12 mouse cellular contexts compared by ENCODE assay signal in the genomic region with DNA sequence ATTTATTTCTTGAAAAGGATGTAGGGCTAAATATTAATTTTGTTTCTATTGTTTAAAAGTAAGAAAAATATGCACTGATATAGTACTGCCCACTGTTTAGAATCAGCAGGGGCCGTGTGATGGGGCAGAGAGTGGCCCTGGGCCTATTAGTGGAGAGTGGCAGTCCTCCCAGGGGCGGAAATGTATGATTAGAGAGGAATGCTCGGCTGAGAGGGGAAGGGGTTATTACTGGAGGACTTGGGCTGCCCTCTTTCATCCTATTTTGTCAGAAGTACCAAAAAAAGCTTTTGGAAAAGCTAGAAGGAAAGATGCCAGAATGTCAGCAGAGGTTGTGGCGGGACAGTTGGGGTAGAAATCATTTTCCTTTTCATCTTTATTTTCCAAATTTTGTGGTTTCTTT. TPM values are rescaled to one million over a fixed set of nuclear protein-coding genes. Genes with fewer than 3 reads are reported as not detected.
A peak's percentile ranks its signal among the peaks of the same experiment; 100 is the strongest.
DNase-seq lines count a peak whose midpoint lies in the region; ATAC-seq and TF ChIP-seq lines count a peak whose summit lies in the region.
"Had no signal": no experiment of that assay in that cellular context is flagged by ENCODE, and none has a peak within 500 bp of the region (broad histone marks: within the 10 kb centered on the region; RNA-seq: fewer than 3 reads in every experiment).

No protein-coding gene starts in this region.

- 0 out of 2 replicates have a peak overlapping the region, but pooled peaks have one; percentile 15 for H3K4me2 ChIP-seq in heart, embryonic 15.5 days
- no peak overlapping the region for H3K4me2 ChIP-seq in lung, embryonic 14.5 days
- no peak overlapping the region for H3K4me2 ChIP-seq in lung, postnatal 0 days (replicated peaks; ENCODE audit: low read depth, low read length)
- no peak overlapping the region for H3K4me2 ChIP-seq in limb, embryonic 11.5 days (ENCODE audit: low read depth, severe bottlenecking)

- peaks cover 24% of the 10 kb centered on the region for H3K4me1 ChIP-seq in heart, embryonic 15.5 days (replicated peaks)
- H3K4me1 ChIP-seq in lung, embryonic 14.5 days (ENCODE audit: insufficient read depth), result peaks cover 11% of the 10 kb centered on the region
- peaks cover 13% of the 10 kb centered on the region; the same call in 1 of the 2 replicates for H3K4me1 ChIP-seq in lung, postnatal 0 days (ENCODE audit: insufficient read depth, low read depth, low read length)
- peaks cover 61% of the 10 kb centered on the region for H3K4me1 ChIP-seq in embryonic facial prominence, embryonic 10.5 days
- peaks cover 16% of the 10 kb centered on the region for H3K4me1 ChIP-seq in limb, embryonic 11.5 days (ENCODE audit: control insufficient read depth, insufficient read depth, low read length)

- DNase-seq in heart, adult 8-10 months (ENCODE audit: low spot score), result no peak
- DNase-seq in lung, embryonic 14.5 days, result peak; percentile 56
- no peak for DNase-seq in lung, postnatal 0 days (ENCODE audit: low spot score)
- peak; percentile 68 for DNase-seq in embryonic facial prominence, embryonic 10.5 days (ENCODE audit: low spot score)
- DNase-seq in limb, embryonic 11.5 days (ENCODE audit: low spot score), result peak; percentile 55
- DNase-seq in adrenal gland, adult (ENCODE audit: inconsistent age in 2 of 2, low spot score in 1 of 2), result no peak
- DNase-seq: adrenal gland, postnatal 36 days; cerebellum, adult 11-12 months had no signal

- H3K27me3 ChIP-seq in heart, embryonic 15.5 days, result no peaks in the 10 kb centered on the region
- H3K27me3 ChIP-seq in lung, embryonic 14.5 days (ENCODE audit: insufficient read depth, low read length), result no peaks in the 10 kb centered on the region
- no peaks in the 10 kb centered on the region for H3K27me3 ChIP-seq in lung, postnatal 0 days (replicated peaks; ENCODE audit: insufficient read depth, low read length)
- no peaks in the 10 kb centered on the region for H3K27me3 ChIP-seq in embryonic facial prominence, embryonic 10.5 days (replicated peaks; ENCODE audit: low read depth, poor library complexity, severe bottlenecking)
- no peaks in the 10 kb centered on the region for H3K27me3 ChIP-seq in limb, embryonic 11.5 days (ENCODE audit: control insufficient read depth, insufficient read depth, low read length)

- H3K36me3 ChIP-seq in heart, embryonic 15.5 days, result no peaks in the 10 kb centered on the region
- H3K36me3 ChIP-seq in lung, embryonic 14.5 days (ENCODE audit: insufficient read depth), result no peaks in the 10 kb centered on the region
- no peaks in the 10 kb centered on the region for H3K36me3 ChIP-seq in lung, postnatal 0 days (ENCODE audit: insufficient read depth, low read length)
- peaks cover 7% of the 10 kb centered on the region for H3K36me3 ChIP-seq in embryonic facial prominence, embryonic 10.5 days (replicated peaks)
- H3K36me3 ChIP-seq in limb, embryonic 11.5 days (ENCODE audit: control insufficient read depth, insufficient read depth, low read length), result no peaks in the 10 kb centered on the region

- no peak for TF ChIP-seq CTCF in lung, embryonic 14.5 days (IDR thresholded peaks at IDR 0.05; ENCODE audit: low read depth)
- no peak for TF ChIP-seq CTCF in lung, postnatal 0 days (IDR thresholded peaks at IDR 0.05)

- no peaks in the 10 kb centered on the region for H3K9me3 ChIP-seq in heart, embryonic 15.5 days (replicated peaks)
- H3K9me3 ChIP-seq in lung, embryonic 14.5 days (ENCODE audit: low read depth, low read length), result no peaks in the 10 kb centered on the region
- no peaks in the 10 kb centered on the region for H3K9me3 ChIP-seq in lung, postnatal 0 days (ENCODE audit: low read length)
- no peaks in the 10 kb centered on the region for H3K9me3 ChIP-seq in embryonic facial prominence, embryonic 10.5 days
- H3K9me3 ChIP-seq in limb, embryonic 11.5 days (ENCODE audit: control insufficient read depth, low read length), result no peaks in the 10 kb centered on the region

- no peak overlapping the region for H3K9ac ChIP-seq in heart, embryonic 15.5 days
- H3K9ac ChIP-seq in lung, embryonic 14.5 days, result no peak overlapping the region
- no peak overlapping the region for H3K9ac ChIP-seq in lung, postnatal 0 days (replicated peaks; ENCODE audit: low read depth)
- H3K9ac ChIP-seq in limb, embryonic 11.5 days (ENCODE audit: low read length), result no peak overlapping the region
- H3K9ac ChIP-seq: liver, embryonic 14.5 days had no signal

- 16% methylated on average over 4 of the region's 4 CpGs for WGBS in heart, embryonic 15.5 days
- WGBS in lung, embryonic 14.5 days, result 21% methylated on average over 4 of the region's 4 CpGs
- WGBS in lung, postnatal 0 days, result 31% methylated on average over 4 of the region's 4 CpGs
- WGBS in embryonic facial prominence, embryonic 10.5 days, result 13% methylated on average over 4 of the region's 4 CpGs
- 14% methylated on average over 4 of the region's 4 CpGs for WGBS in limb, embryonic 11.5 days

- H3K4me3 ChIP-seq in heart, embryonic 15.5 days, result no peak overlapping the region
- no peak overlapping the region for H3K4me3 ChIP-seq in lung, embryonic 14.5 days (ENCODE audit: low read depth, low read length)
- no peak overlapping the region for H3K4me3 ChIP-seq in lung, postnatal 0 days (ENCODE audit: low read depth, low read length)
- peak overlapping the region; percentile 21 for H3K4me3 ChIP-seq in embryonic facial prominence, embryonic 10.5 days
- no peak overlapping the region for H3K4me3 ChIP-seq in limb, embryonic 11.5 days (ENCODE audit: low read depth, low read length)

- ATAC-seq in heart, embryonic 15.5 days (replicated peaks; ENCODE audit: insufficient number of reproducible peaks, insufficient read depth, low FRiP score, low read depth), result no peak
- ATAC-seq in lung, embryonic 14.5 days (ENCODE audit: insufficient read depth), result peak; percentile 68
- no peak for ATAC-seq in lung, postnatal 0 days
- ATAC-seq in limb, embryonic 11.5 days (ENCODE audit: insufficient number of reproducible peaks, low FRiP score, low TSS enrichment, low read depth), result no peak

- no peak for TF ChIP-seq EP300 in lung, postnatal 0 days (IDR thresholded peaks at IDR 0.05)

- peak overlapping the region; percentile 53 for H3K27ac ChIP-seq in heart, embryonic 15.5 days
- H3K27ac ChIP-seq in lung, embryonic 14.5 days (ENCODE audit: low read depth), result peak overlapping the region; percentile 37; the same call in 1 of the 2 replicates
- H3K27ac ChIP-seq in lung, postnatal 0 days (ENCODE audit: low read length), result no peak overlapping the region
- peak overlapping the region; percentile 84 for H3K27ac ChIP-seq in embryonic facial prominence, embryonic 10.5 days (replicated peaks)
- H3K27ac ChIP-seq in limb, embryonic 11.5 days (replicated peaks; ENCODE audit: low read depth, low read length), result peak overlapping the region; percentile 2; the same call in 1 of the 2 replicates
- H3K27ac ChIP-seq: liver, embryonic 14.5 days had no signal

RNA-seq across cellular contexts. Expression of a gene that starts 8.9 kb away (rescaled TPM):
- 8.1 and 12.3 TPM in 2 replicates for polyA plus RNA-seq in heart, embryonic 15.5 days (2015; fragmentation: Nextera tagmentation; extraction: Ambion mirVana)
- total RNA-seq in heart, adult 8-10 months (2022), result 1 to 10 TPM; 4.4 to 5.7 (median 5.2) TPM
- polyA plus RNA-seq in lung, embryonic 14.5 days (2014; fragmentation: Nextera tagmentation; extraction: Ambion mirVana), result 27.9 and 29.5 TPM in 2 replicates
- polyA plus RNA-seq in lung, postnatal 0 days (2015; fragmentation: Nextera tagmentation; extraction: Ambion mirVana), result 13.6 TPM in 2 replicates
- polyA plus RNA-seq in embryonic facial prominence, embryonic 10.5 days (2016; fragmentation: Nextera tagmentation; extraction: Ambion mirVana), result 17.4 and 19.3 TPM in 2 replicates
- 25.7 and 26.1 TPM in 2 replicates for polyA plus RNA-seq in limb, embryonic 11.5 days (2014; fragmentation: Nextera tagmentation; extraction: Ambion mirVana)

RNA-seq across cellular contexts. Expression of a gene that starts 32.8 kb away (rescaled TPM):
- not detected in 2 replicates for polyA plus RNA-seq in heart, embryonic 15.5 days (2015; fragmentation: Nextera tagmentation; extraction: Ambion mirVana)
- not detected for total RNA-seq in heart, adult 8-10 months (2022)
- polyA plus RNA-seq in lung, embryonic 14.5 days (2014; fragmentation: Nextera tagmentation; extraction: Ambion mirVana), result not detected in 2 replicates
- not detected in 2 replicates for polyA plus RNA-seq in lung, postnatal 0 days (2015; fragmentation: Nextera tagmentation; extraction: Ambion mirVana)
- polyA plus RNA-seq in embryonic facial prominence, embryonic 10.5 days (2016; fragmentation: Nextera tagmentation; extraction: Ambion mirVana), result not detected in 2 replicates
- polyA plus RNA-seq in limb, embryonic 11.5 days (2014; fragmentation: Nextera tagmentation; extraction: Ambion mirVana), result not detected in 2 replicates
- total RNA-seq: adrenal gland, postnatal 36 days; left cerebral cortex, adult 8-10 months had no signal
- polyA plus RNA-seq: hindbrain, embryonic 11.5 days; liver, embryonic 14.5 days had no signal

RNA-seq across cellular contexts. Expression of a gene that starts 44.2 kb away (rescaled TPM):
- polyA plus RNA-seq in heart, embryonic 15.5 days (2015; fragmentation: Nextera tagmentation; extraction: Ambion mirVana), result not detected in 2 replicates
- not detected for total RNA-seq in heart, adult 8-10 months (2022)
- polyA plus RNA-seq in lung, embryonic 14.5 days (2014; fragmentation: Nextera tagmentation; extraction: Ambion mirVana), result not detected in 2 replicates
- not detected in 2 replicates for polyA plus RNA-seq in lung, postnatal 0 days (2015; fragmentation: Nextera tagmentation; extraction: Ambion mirVana)
- not detected in 2 replicates for polyA plus RNA-seq in embryonic facial prominence, embryonic 10.5 days (2016; fragmentation: Nextera tagmentation; extraction: Ambion mirVana)
- polyA plus RNA-seq in limb, embryonic 11.5 days (2014; fragmentation: Nextera tagmentation; extraction: Ambion mirVana), result not detected in 2 replicates
- total RNA-seq: adrenal gland, postnatal 36 days; left cerebral cortex, adult 8-10 months had no signal
- polyA plus RNA-seq: liver, embryonic 14.5 days had no signal

Comparison
In these comparisons a context has a peak if more than half of its experiments do, and no peak if none do; other contexts are left out.
1. DNase-seq: peak in lung, embryonic 14.5 days (single experiment), embryonic facial prominence, embryonic 10.5 days (single experiment) and limb, embryonic 11.5 days (single experiment); none in heart, adult 8-10 months (single experiment), lung, postnatal 0 days (single experiment) and adrenal gland, adult (0 of 2).